Mouse (Mus musculus): ENCODE data around the gene Papln. TPM values are rescaled to one million over a fixed set of nuclear protein-coding genes. Genes with fewer than 3 reads are reported as not detected.
A peak's percentile ranks its signal among the peaks of the same experiment; 100 is the strongest.

Gene Papln
- 0.16 and 0.22 TPM in 2 replicates for polyA plus RNA-seq (2015; fragmentation: Nextera tagmentation; extraction: Ambion mirVana)

- Histone ChIP-seq H3K9ac (peak within 1 kb of the TSS; percentile 61), H3K36me3 (no peaks in the 10 kb centered on the region), H3K4me3 (peak within 1 kb of the TSS; percentile 27), H3K27ac (no peak within 1 kb of the TSS), H3K4me2 (peak within 1 kb of the TSS; percentile 57), H3K27me3 (peaks cover 28% of the 10 kb centered on the region), H3K4me1 (replicated peaks) (peaks cover 22% of the 10 kb centered on the region), H3K9me3 (no peaks in the 10 kb centered on the region)
- ATAC-seq (ENCODE audit: low FRiP score), result peak; percentile 41
- 19% methylated on average over 26 of the region's 31 CpGs for WGBS
These were observed at the start of gene Papln for GRCm38 (mm10) chr12:83763311-83764043. TSS of gene Papln (plus strand) at chr12:83763634.

DNA sequence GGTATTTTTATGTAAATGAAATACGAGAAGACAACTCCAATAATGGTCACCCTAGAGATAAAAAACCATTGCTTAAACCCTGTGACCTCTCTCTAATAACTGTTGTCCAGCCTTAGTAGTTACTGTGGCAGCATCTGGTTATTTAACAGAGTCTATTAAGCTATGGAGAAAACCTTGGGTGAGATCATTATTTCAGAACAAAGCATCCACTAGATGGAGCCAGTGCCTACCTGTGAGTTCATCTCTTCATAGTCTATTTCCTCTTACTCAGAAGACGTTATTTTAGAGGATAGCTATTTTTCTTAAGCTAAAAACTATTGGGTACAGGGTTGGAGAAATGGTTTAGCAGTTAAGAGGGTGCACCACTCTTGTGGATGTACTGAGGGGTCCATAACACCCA, 49.7 kb upstream of the Papln start:
- H3K9ac ChIP-seq, result no peak overlapping the region

GRCm38 (mm10) chr12:83716416-83717184, 46.8 kb upstream of the Papln start:
- Histone ChIP-seq H3K4me3 (no peak overlapping the region), H3K4me2 (no peak overlapping the region), H3K27me3 (no peaks in the 10 kb centered on the region), H3K9me3 (no peaks in the 10 kb centered on the region), H3K36me3 (peaks cover 86% of the 10 kb centered on the region), H3K4me1 (replicated peaks) (no peaks in the 10 kb centered on the region), H3K9ac (no peak overlapping the region), H3K27ac (no peak overlapping the region)
- ATAC-seq (ENCODE audit: low FRiP score), result no peak
- WGBS, result 90% methylated on average over 15 of the region's 15 CpGs

More for the DNA sequence above, 49.7 kb upstream of the Papln start:
- Histone ChIP-seq H3K4me1 (replicated peaks) (no peaks in the 10 kb centered on the region), H3K4me3 (no peak overlapping the region), H3K4me2 (no peak overlapping the region), H3K27ac (no peak overlapping the region), H3K36me3 (peaks cover 71% of the 10 kb centered on the region), H3K9me3 (no peaks in the 10 kb centered on the region), H3K27me3 (no peaks in the 10 kb centered on the region)
- ATAC-seq (ENCODE audit: low FRiP score), result no peak; the same call in 1 of the 2 replicates
- 58% methylated on average over 2 of the region's 2 CpGs for WGBS

GRCm38 (mm10) chr12:83719431-83719830, 44.0 kb upstream of the Papln start:
- Histone ChIP-seq H3K9me3 (no peaks in the 10 kb centered on the region), H3K27me3 (no peaks in the 10 kb centered on the region), H3K36me3 (peaks cover 86% of the 10 kb centered on the region), H3K27ac (no peak overlapping the region), H3K9ac (no peak overlapping the region), H3K4me1 (replicated peaks) (no peaks in the 10 kb centered on the region), H3K4me2 (no peak overlapping the region), H3K4me3 (no peak overlapping the region)
- 93% methylated on average over 1 of the region's 1 CpGs for WGBS
- ATAC-seq (ENCODE audit: low FRiP score), result no peak

DNA sequence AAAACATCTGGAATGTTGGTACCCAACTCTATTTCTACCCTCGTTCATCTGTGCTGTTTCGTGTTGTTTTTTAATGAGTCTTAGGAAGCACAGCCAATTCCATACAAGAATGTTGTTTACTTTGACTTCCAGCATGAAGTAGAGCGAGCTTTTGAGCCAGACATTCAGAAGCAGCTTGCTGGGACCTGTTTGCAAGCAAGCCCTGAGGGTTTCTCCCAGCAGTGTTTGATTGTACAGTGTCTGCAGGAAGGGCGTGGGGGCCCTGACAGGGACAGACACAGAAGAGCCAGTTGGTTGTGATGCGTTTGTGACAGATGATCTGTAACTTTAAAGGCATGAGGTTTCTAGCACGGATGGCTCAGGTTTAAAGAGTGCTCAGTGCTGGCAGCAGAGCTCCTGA, 42.2 kb upstream of the Papln start:
- no peaks in the 10 kb centered on the region for H3K4me1 ChIP-seq (replicated peaks)
- no peaks in the 10 kb centered on the region for H3K27me3 ChIP-seq
- H3K27ac ChIP-seq, result no peak overlapping the region
- H3K36me3 ChIP-seq, result peaks cover 86% of the 10 kb centered on the region
- no peak overlapping the region for H3K9ac ChIP-seq
- no peaks in the 10 kb centered on the region for H3K9me3 ChIP-seq
- WGBS, result 82% methylated on average over 6 of the region's 6 CpGs
- ATAC-seq (ENCODE audit: low FRiP score), result no peak
- no peak overlapping the region for H3K4me3 ChIP-seq
- H3K4me2 ChIP-seq, result no peak overlapping the region

DNA sequence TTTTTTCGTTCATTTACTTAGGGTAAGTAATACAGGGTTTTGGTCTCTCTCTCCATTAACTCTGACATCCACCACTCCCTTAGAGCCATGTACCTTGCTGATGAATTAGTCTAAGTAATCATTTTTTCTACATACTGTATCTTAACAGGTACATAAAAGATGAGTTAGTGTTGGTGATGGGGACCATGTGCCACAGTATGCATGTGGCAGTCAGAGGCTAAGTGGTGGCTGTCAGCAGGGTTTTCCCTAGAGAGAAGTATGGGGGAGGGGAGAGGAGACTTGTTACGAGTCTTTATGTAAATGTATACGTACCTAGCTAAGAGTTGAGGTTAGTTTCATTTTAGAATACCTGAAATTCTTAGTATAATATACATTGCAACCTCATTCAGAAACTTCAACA, 40.4 kb upstream of the Papln start:
- Histone ChIP-seq H3K27me3 (no peaks in the 10 kb centered on the region), H3K9me3 (no peaks in the 10 kb centered on the region), H3K9ac (no peak overlapping the region), H3K4me2 (no peak overlapping the region), H3K27ac (no peak overlapping the region), H3K36me3 (peaks cover 79% of the 10 kb centered on the region), H3K4me1 (replicated peaks) (no peaks in the 10 kb centered on the region), H3K4me3 (no peak overlapping the region)
- 81% methylated on average over 3 of the region's 3 CpGs for WGBS
- no peak for ATAC-seq (ENCODE audit: low FRiP score)

- Histone ChIP-seq H3K9ac (no peak overlapping the region), H3K36me3 (peaks cover 86% of the 10 kb centered on the region), H3K27me3 (no peaks in the 10 kb centered on the region), H3K27ac (no peak overlapping the region), H3K4me1 (replicated peaks) (no peaks in the 10 kb centered on the region), H3K9me3 (no peaks in the 10 kb centered on the region), H3K4me3 (no peak overlapping the region), H3K4me2 (no peak overlapping the region)
- no peak for ATAC-seq (ENCODE audit: low FRiP score)
- 94% methylated on average over 12 of the region's 12 CpGs for WGBS
These were observed 36.7 kb upstream of the Papln start for GRCm38 (mm10) chr12:83726510-83727308.

DNA sequence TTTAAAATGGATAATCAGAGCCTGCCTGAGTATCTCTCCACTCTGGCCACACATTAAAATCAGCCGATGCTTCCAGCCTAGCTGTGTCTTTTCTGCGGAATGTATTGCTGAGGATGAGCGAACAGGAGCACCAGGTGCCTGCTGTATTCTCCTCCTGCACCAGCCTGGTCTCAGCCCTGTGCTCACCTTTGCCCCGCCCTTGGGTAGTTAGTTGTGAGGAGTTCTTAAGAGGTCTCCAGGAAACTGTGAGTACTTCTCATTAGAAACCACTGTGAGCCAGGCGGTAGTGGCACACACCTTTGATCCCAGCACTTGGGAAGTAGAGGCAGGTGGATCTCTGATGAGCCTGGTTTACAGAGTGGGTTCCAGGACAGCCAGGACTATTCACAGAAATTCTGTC, 31.2 kb upstream of the Papln start:
- H3K4me1 ChIP-seq (replicated peaks), result no peaks in the 10 kb centered on the region
- no peak overlapping the region for H3K4me2 ChIP-seq
- no peak overlapping the region for H3K9ac ChIP-seq
- no peaks in the 10 kb centered on the region for H3K9me3 ChIP-seq
- WGBS, result 96% methylated on average over 5 of the region's 5 CpGs
- no peaks in the 10 kb centered on the region for H3K27me3 ChIP-seq
- no peak overlapping the region for H3K4me3 ChIP-seq
- H3K36me3 ChIP-seq, result peaks cover 95% of the 10 kb centered on the region
- ATAC-seq (ENCODE audit: low FRiP score), result no peak
- H3K27ac ChIP-seq, result no peak overlapping the region

- H3K9ac ChIP-seq, result no peak overlapping the region
- no peak for ATAC-seq (ENCODE audit: low FRiP score)
- H3K27me3 ChIP-seq, result no peaks in the 10 kb centered on the region
- peaks cover 86% of the 10 kb centered on the region for H3K36me3 ChIP-seq
- no peak overlapping the region for H3K4me2 ChIP-seq
- H3K4me3 ChIP-seq, result no peak overlapping the region
- WGBS, result 92% methylated on average over 10 of the region's 10 CpGs
- H3K9me3 ChIP-seq, result no peaks in the 10 kb centered on the region
- H3K27ac ChIP-seq, result no peak overlapping the region
- H3K4me1 ChIP-seq (replicated peaks), result no peaks in the 10 kb centered on the region
These were observed 29.4 kb upstream of the Papln start for GRCm38 (mm10) chr12:83734047-83734446.

DNA sequence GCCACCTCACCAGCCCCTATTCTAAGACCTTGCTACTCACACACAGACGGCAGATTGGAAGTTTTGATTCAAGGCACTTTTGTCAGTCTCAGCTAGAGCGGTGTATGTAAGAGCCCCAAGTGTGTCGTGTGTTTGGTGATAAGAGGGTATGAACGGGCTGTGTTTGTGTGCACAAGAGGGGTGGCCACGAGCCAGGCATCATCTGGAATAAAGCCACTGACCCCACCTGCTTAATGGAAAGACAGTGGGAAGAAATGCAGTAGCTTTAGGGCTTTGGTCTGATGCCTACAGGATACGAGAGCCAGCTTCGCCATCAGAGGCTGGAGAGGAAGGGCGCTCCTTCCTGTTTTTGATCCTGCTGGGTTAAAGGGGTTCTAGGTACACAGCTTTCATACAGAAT, 27.2 kb upstream of the Papln start:
- 87% methylated on average over 8 of the region's 8 CpGs for WGBS
- H3K27ac ChIP-seq, result no peak overlapping the region
- no peak overlapping the region for H3K9ac ChIP-seq
- no peak for ATAC-seq (ENCODE audit: low FRiP score)
- peaks cover 77% of the 10 kb centered on the region for H3K36me3 ChIP-seq
- no peaks in the 10 kb centered on the region for H3K4me1 ChIP-seq (replicated peaks)
- H3K4me2 ChIP-seq, result no peak overlapping the region
- no peaks in the 10 kb centered on the region for H3K27me3 ChIP-seq
- H3K9me3 ChIP-seq, result no peaks in the 10 kb centered on the region
- no peak overlapping the region for H3K4me3 ChIP-seq

- Histone ChIP-seq H3K4me3 (no peak overlapping the region), H3K9me3 (no peaks in the 10 kb centered on the region), H3K4me1 (replicated peaks) (peaks cover under 1% of the 10 kb centered on the region; the same call in 1 of the 2 replicates), H3K27me3 (no peaks in the 10 kb centered on the region), H3K27ac (no peak overlapping the region), H3K9ac (no peak overlapping the region), H3K36me3 (peaks cover 54% of the 10 kb centered on the region), H3K4me2 (no peak overlapping the region)
- ATAC-seq (ENCODE audit: low FRiP score), result no peak
- 91% methylated on average over 1 of the region's 1 CpGs for WGBS
These were observed 24.8 kb upstream of the Papln start for GRCm38 (mm10) chr12:83738651-83739050.

- Histone ChIP-seq H3K36me3 (peaks cover 23% of the 10 kb centered on the region), H3K27ac (no peak overlapping the region), H3K9me3 (no peaks in the 10 kb centered on the region), H3K9ac (no peak overlapping the region), H3K4me2 (no peak overlapping the region), H3K4me3 (no peak overlapping the region), H3K4me1 (replicated peaks) (peaks cover 7% of the 10 kb centered on the region; the same call in 1 of the 2 replicates), H3K27me3 (no peaks in the 10 kb centered on the region)
- 73% methylated on average over 5 of the region's 5 CpGs for WGBS
- no peak for ATAC-seq (ENCODE audit: low FRiP score)
These were observed 21.7 kb upstream of the Papln start for GRCm38 (mm10) chr12:83741722-83742121.
